8 mouse cellular contexts compared by ENCODE assay signal in the genomic region with DNA sequence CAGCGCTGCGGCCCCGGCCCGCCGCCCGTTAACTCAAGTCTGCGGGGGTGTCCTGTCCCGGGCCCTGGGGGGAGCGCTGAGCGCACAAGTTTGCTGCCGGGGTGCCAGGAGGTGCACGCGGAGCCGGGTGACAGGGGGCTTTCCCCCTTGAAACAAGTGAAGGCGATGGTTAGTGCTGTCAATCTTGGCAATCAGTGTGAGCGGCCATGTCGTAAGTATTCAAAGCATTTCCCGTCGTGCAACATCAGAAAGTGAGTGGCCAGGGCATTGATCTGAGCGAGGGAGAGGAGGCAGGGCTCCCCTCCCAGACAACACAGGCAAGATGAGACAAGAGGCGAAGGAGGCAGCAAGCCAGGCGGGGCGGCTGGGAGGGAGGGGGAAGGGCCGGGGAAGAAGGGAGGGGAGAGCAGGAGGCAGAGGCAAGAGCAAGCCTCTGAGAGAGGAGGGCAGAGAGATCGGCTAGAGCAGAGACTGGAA. TPM values are rescaled to one million over a fixed set of nuclear protein-coding genes. Genes with fewer than 3 reads are reported as not detected.
DNase-seq lines count a peak whose midpoint lies in the region; ATAC-seq and TF ChIP-seq lines count a peak whose summit lies in the region.

No protein-coding gene starts in this region.

- no peaks in the 10 kb centered on the region for H3K9me3 ChIP-seq in liver, embryonic 16.5 days (replicated peaks; ENCODE audit: control insufficient read depth, low read length)

- no peak overlapping the region for H3K9ac ChIP-seq in liver, embryonic 16.5 days (ENCODE audit: low read depth, low read length)

- H3K4me1 ChIP-seq in liver, embryonic 16.5 days (ENCODE audit: control insufficient read depth, low read depth, low read length), result peaks cover 20% of the 10 kb centered on the region
- H3K4me1 ChIP-seq in olfactory bulb, adult 2 months (ENCODE audit: control insufficient read depth, insufficient read depth, low read length), result peaks cover 32% of the 10 kb centered on the region

- WGBS in liver, embryonic 16.5 days (ENCODE audit: insufficient replicate concordance), result 2% methylated on average over 25 of the region's 25 CpGs
- under 1% methylated on average over 25 of the region's 25 CpGs for WGBS in olfactory bulb, adult 2 months

- H3K27ac ChIP-seq in liver, embryonic 16.5 days (ENCODE audit: low read length), result no peak overlapping the region
- H3K27ac ChIP-seq in olfactory bulb, adult 2 months (ENCODE audit: insufficient read depth, low read depth, low read length), result no peak overlapping the region

- peak overlapping the region; percentile 95 for H3K4me2 ChIP-seq in liver, embryonic 16.5 days (ENCODE audit: low read depth, low read length)

- peak overlapping the region; percentile 56 for H3K4me3 ChIP-seq in liver, embryonic 16.5 days (ENCODE audit: low read depth, low read length)
- peak overlapping the region; percentile 28 for H3K4me3 ChIP-seq in olfactory bulb, adult 2 months (ENCODE audit: insufficient read depth, low read depth, low read length)

- no peak for TF ChIP-seq POLR2A in olfactory bulb, adult 2 months (IDR thresholded peaks at IDR 0.05; ENCODE audit: insufficient read depth, low read depth, low read length)

- DNase-seq in spleen, postnatal 10 days (ENCODE audit: low spot score in 2 of 2), result peak; percentile 31 to 34
- no peak for DNase-seq in spleen, adult 12 weeks (ENCODE audit: low spot score)
- DNase-seq in embryo, embryonic 11.5 days (ENCODE audit: low read depth, low spot score), result peak; percentile 67
- DNase-seq in heart, adult 8-10 months (ENCODE audit: low spot score), result peak; percentile 38
- DNase-seq in kidney, adult 18-20 months, result peak; percentile 51

- H3K36me3 ChIP-seq in liver, embryonic 16.5 days (ENCODE audit: control insufficient read depth, insufficient read depth), result no peaks in the 10 kb centered on the region

- peaks cover 82% of the 10 kb centered on the region for H3K27me3 ChIP-seq in liver, embryonic 16.5 days (ENCODE audit: control insufficient read depth, insufficient read depth, low read depth, low read length)

- ATAC-seq in liver, embryonic 16.5 days (ENCODE audit: low read depth), result no peak
- ATAC-seq in frontal cortex, adult (ENCODE audit: low TSS enrichment), result no peak

- TF ChIP-seq CTCF in olfactory bulb, adult 2 months (IDR thresholded peaks at IDR 0.05; ENCODE audit: insufficient read depth, low read depth, low read length), result no peak

RNA-seq across cellular contexts. Expression of gene Sox6, which starts 4.3 kb away (rescaled TPM):
- 10 to 100 TPM; 21.3 to 32.2 (median 26.4) TPM for total RNA-seq in heart, adult 8-10 months (2022)
- 84.8 and 86.7 TPM in 2 replicates for polyA plus RNA-seq in liver, embryonic 16.5 days (2015; fragmentation: Nextera tagmentation; extraction: Ambion mirVana)
- not detected in 2 replicates for polyA plus RNA-seq in olfactory bulb, adult 2 months (2012; ENCODE audit: insufficient read depth, insufficient read length, low replicate concordance, missing spikeins)

RNA-seq across cellular contexts. Expression of gene 1110004F10Rik, which starts 4.9 kb away (rescaled TPM):
- 10 to 100 TPM; 46.4 to 58.6 (median 54.4) TPM for total RNA-seq in heart, adult 8-10 months (2022)
- 83.8 and 93.1 TPM in 2 replicates for polyA plus RNA-seq in liver, embryonic 16.5 days (2015; fragmentation: Nextera tagmentation; extraction: Ambion mirVana)
- polyA plus RNA-seq in olfactory bulb, adult 2 months (2012; ENCODE audit: insufficient read depth, insufficient read length, low replicate concordance, missing spikeins), result 373 TPM in 1 of 2 replicates, not detected in the other

RNA-seq across cellular contexts. Expression of gene Gm4353, which starts 50.1 kb away (rescaled TPM):
- total RNA-seq in heart, adult 8-10 months (2022), result 1 to 10 TPM in 2 of 4 experiments, under 1 TPM in 2; 0.57 to 1.3 (median 0.98) TPM
- polyA plus RNA-seq in liver, embryonic 16.5 days (2015; fragmentation: Nextera tagmentation; extraction: Ambion mirVana), result 0.19 and 0.26 TPM in 2 replicates
- not detected in 2 replicates for polyA plus RNA-seq in olfactory bulb, adult 2 months (2012; ENCODE audit: insufficient read depth, insufficient read length, low replicate concordance, missing spikeins)

Comparison
In these comparisons a context has a peak if more than half of its experiments do, and no peak if none do; other contexts are left out.
1. RNA of gene Sox6, which starts 4.3 kb away (polyA plus RNA-seq): 84.8 to 86.7 TPM in liver, embryonic 16.5 days; not detected in olfactory bulb, adult 2 months; every median in the first group is over 10 times any median in the second.